Mouse (Mus musculus) heart, embryonic 11.5 days (tissue): ENCODE results near the gene Fndc3b. TPM values are rescaled to one million over a fixed set of nuclear protein-coding genes. Genes with fewer than 3 reads are reported as not detected.

Experiments used
- ATAC-seq: fragments of 200-750 bp; cut with Nextera tagmentation; replicated peaks from 2 replicates; pipeline ENCODE4 v1.8.0; 2017; ENCODE audit warnings: moderate library complexity; ENCODE audit not compliant: insufficient number of reproducible peaks, low FRiP score, low TSS enrichment
- H3K27ac ChIP-seq: fragments of 300-500 bp; sonication (generic); 2 replicates; pipeline ENCODE4 v1.5.1; 2014; ENCODE audit warnings: mild to moderate bottlenecking, low read depth, low read length
- H3K27me3 ChIP-seq: fragments of 300-500 bp; sonication (generic); 2 replicates; pipeline ENCODE4 v1.6.1; 2014; ENCODE audit warnings: mild to moderate bottlenecking, low read length, mixed read lengths; ENCODE audit not compliant: control insufficient read depth, insufficient read depth
- H3K36me3 ChIP-seq: fragments of 300-500 bp; sonication (generic); 2 replicates; pipeline ENCODE4 v1.6.1; 2014; ENCODE audit warnings: mild to moderate bottlenecking, low read length, moderate library complexity, mixed read lengths; ENCODE audit not compliant: control insufficient read depth, insufficient read depth
- H3K4me1 ChIP-seq: fragments of 300-500 bp; sonication (generic); 2 replicates; pipeline ENCODE4 v1.6.1; 2014; ENCODE audit warnings: low read length; ENCODE audit not compliant: control insufficient read depth, insufficient read depth
- H3K4me2 ChIP-seq: fragments of 300-500 bp; sonication (generic); 2 replicates; pipeline ENCODE4 v1.6.1; 2014; ENCODE audit warnings: mild to moderate bottlenecking, moderate library complexity
- H3K4me3 ChIP-seq: fragments of 300-500 bp; sonication (generic); 2 replicates; pipeline ENCODE4 v1.5.1; 2014; ENCODE audit warnings: low read depth, low read length
- H3K9ac ChIP-seq: fragments of 300-500 bp; sonication (generic); 2 replicates; pipeline ENCODE4 v1.6.1; 2014; ENCODE audit warnings: mild to moderate bottlenecking, low read depth, low read length, moderate library complexity
- H3K9me3 ChIP-seq: fragments of 300-500 bp; sonication (generic); replicated peaks from 2 replicates; pipeline ENCODE4 v1.6.1; 2016; ENCODE audit warnings: low read length; ENCODE audit not compliant: control insufficient read depth
- WGBS: fragments of 180-500 bp; shearing (Covaris S2); extraction: QIAGEN DNeasy Blood & Tissue Kit; methylation state at CpG from one replicate; pipeline ENCODE4 v1.1.7; 2014; ENCODE audit not compliant: insufficient replicate concordance; 5-methylcytosine and 5-hydroxymethylcytosine counted together
- polyA plus RNA-seq: library from polyadenylated mRNA; unstranded; fragments of >200 nt; fragmentation: Nextera tagmentation; extraction: Ambion mirVana; gene quantifications from 2 replicates; pipeline ENCODE4 v1.2.1, GENCODE M21; 2014

Fndc3b gene
- polyA plus RNA-seq, 1 experiment from 2014 or later = 28.6 TPM

DNA sequence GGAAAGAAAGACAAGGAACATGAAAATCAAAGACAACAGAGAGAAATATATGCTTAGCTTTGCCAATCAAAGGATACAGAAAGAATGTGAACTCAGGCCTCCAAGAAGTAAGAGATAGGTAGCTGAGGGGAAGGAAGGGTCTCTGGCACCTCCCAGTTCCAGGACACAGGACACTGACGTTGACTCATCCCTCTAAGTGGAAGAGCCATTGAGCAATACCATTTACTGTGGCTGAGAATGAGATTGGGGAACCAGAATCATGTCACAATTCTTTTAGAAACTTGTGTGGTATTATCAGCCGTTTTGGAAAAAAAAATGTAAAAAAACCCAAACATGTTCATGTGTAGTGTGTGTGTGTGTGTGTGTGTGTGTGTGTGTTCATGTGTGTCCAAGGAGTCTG is 31.0 kb upstream of the Fndc3b start:
- no peak overlapping the region for H3K9ac ChIP-seq
- no peaks in the 10 kb centered on the region for H3K9me3 ChIP-seq
- no peak for ATAC-seq
- H3K27ac ChIP-seq = no peak overlapping the region
- no peaks in the 10 kb centered on the region for H3K27me3 ChIP-seq
- 45% methylated on average over 2 of the region's 2 CpGs for WGBS
- no peaks in the 10 kb centered on the region for H3K36me3 ChIP-seq
- H3K4me3 ChIP-seq = no peak overlapping the region
- no peaks in the 10 kb centered on the region for H3K4me1 ChIP-seq
- no peak overlapping the region for H3K4me2 ChIP-seq

DNA sequence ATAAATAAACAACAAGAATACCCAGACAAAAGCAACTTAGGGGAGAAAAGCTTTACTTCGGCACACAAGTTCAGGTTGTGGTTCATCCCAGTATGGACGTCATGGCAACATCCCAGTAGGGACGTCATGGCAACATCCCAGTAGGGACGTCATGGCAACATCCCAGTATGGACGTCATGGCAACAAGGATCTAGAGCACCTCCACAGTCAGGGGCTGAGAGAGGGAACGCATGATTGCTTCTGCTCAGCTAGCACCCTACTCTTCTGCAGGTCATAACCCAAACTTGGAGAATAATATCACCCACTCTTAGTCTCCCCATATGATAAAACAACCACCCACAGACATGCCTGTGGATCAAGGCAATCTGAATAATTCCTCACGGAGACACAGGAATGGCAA is 29.0 kb upstream of the Fndc3b start:
- ATAC-seq = no peak
- H3K9me3 ChIP-seq = no peaks in the 10 kb centered on the region
- 83% methylated on average over 7 of the region's 7 CpGs for WGBS
- no peak overlapping the region for H3K9ac ChIP-seq
- H3K36me3 ChIP-seq = no peaks in the 10 kb centered on the region
- H3K27me3 ChIP-seq = no peaks in the 10 kb centered on the region
- H3K4me2 ChIP-seq = no peak overlapping the region
- no peak overlapping the region for H3K4me3 ChIP-seq
- peaks cover 3% of the 10 kb centered on the region; the same call in 1 of the 2 replicates for H3K4me1 ChIP-seq
- H3K27ac ChIP-seq = no peak overlapping the region

DNA sequence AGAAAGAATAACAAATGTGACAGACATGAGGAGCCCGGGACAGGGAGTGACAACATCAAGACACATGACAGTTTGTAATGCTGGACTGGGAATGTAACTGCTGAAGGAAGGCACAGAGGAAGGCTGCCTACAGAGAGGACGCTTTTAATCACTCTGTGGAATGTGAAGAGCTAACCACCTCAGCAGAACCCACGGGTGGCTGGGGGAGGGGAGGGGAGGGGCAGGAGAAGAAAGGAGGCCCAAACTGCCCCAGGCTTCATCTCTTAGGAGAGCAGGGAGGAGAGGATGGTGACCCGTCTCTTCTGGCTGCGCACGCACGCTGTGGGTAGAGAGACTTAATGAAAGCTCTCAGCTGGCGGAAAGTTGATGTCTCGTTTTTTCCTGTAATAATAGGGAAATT is 25.1 kb upstream of the Fndc3b start:
- Histone ChIP-seq H3K4me2 (peak overlapping the region; percentile 42; the same call in 1 of the 2 replicates), H3K4me1 (peaks cover 3% of the 10 kb centered on the region; the same call in 1 of the 2 replicates), H3K9me3 (no peaks in the 10 kb centered on the region), H3K27ac (no peak overlapping the region), H3K36me3 (no peaks in the 10 kb centered on the region), H3K4me3 (no peak overlapping the region), H3K9ac (no peak overlapping the region), H3K27me3 (no peaks in the 10 kb centered on the region)
- ATAC-seq = no peak
- WGBS = 29% methylated on average over 9 of the region's 9 CpGs

DNA sequence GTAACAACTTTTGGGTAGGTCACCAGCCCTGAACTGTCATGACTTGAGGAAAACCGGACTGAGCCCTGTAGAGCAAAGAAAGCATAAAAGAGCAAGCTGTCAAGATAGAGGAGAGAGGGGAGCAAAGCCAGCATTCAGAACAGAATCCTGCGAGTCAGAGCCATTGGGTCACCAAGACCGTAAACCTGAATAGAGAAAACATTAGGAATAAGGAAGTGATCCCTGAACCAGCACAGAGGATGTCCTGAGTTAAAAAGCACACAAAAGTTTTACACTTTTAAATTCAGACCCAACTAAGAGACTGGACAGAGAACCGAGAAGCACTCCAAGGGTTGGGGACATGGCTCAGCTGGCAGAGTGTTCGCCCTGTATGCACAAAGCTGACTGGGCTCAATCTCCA is 24.0 kb upstream of the Fndc3b start:
- H3K27ac ChIP-seq = no peak overlapping the region
- no peak overlapping the region for H3K4me2 ChIP-seq
- no peak for ATAC-seq
- H3K36me3 ChIP-seq = no peaks in the 10 kb centered on the region
- H3K9ac ChIP-seq = no peak overlapping the region
- H3K9me3 ChIP-seq = no peaks in the 10 kb centered on the region
- 58% methylated on average over 5 of the region's 5 CpGs for WGBS
- peaks cover 3% of the 10 kb centered on the region; the same call in 1 of the 2 replicates for H3K4me1 ChIP-seq
- no peaks in the 10 kb centered on the region for H3K27me3 ChIP-seq
- H3K4me3 ChIP-seq = no peak overlapping the region

DNA sequence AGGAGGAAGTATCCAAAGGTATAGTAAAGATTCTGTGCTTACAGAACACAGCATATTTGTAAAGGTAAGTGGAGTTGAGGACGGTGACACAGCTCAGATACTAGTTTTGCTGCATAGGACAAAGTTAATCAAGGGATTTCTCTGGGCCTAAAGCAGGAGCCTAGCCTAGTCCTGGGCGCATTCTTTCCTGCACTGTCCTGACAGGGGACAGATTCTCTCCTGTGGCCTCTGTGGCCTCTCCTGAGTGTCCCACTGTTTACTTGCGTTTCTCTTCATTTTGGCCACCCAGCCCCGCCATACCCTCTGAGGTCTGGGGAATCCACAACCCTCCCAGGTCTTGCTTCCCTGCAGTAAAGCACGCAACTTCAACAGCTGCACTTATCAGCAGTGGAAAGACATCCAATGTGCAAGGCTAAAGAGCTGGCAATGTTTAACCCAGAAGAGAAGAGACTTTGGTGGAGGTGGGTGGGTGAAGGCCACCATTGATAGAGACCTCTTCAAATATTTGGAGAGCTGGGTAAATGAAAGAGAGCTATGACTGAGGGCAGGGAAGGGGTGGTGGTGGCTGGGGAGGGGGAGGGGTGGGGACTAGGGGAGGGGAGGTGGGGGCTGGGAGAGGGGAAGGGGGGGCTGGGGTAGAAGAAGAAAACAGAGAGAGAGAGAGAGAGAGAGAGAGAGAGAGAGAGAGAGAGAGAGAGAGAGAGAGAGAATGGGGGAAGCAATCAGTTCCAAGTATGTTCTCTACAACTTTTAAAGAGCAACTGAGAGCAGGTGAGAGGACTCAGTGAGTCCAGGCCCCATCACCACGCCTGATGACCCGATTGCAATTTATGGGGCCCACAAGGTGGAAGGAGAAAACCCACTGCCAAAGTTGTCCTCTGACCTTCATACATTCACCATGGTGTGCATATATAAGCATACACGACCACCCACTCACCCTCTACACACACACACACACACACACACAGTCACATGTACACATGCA is 18.0 kb upstream of the Fndc3b start:
- no peak for ATAC-seq
- H3K36me3 ChIP-seq = no peaks in the 10 kb centered on the region
- H3K9ac ChIP-seq = no peak overlapping the region
- no peaks in the 10 kb centered on the region for H3K9me3 ChIP-seq
- no peak overlapping the region for H3K4me2 ChIP-seq
- 64% methylated on average over 8 of the region's 8 CpGs for WGBS
- no peaks in the 10 kb centered on the region for H3K27me3 ChIP-seq
- H3K4me1 ChIP-seq = peaks cover 9% of the 10 kb centered on the region
- H3K4me3 ChIP-seq = no peak overlapping the region
- no peak overlapping the region for H3K27ac ChIP-seq

DNA sequence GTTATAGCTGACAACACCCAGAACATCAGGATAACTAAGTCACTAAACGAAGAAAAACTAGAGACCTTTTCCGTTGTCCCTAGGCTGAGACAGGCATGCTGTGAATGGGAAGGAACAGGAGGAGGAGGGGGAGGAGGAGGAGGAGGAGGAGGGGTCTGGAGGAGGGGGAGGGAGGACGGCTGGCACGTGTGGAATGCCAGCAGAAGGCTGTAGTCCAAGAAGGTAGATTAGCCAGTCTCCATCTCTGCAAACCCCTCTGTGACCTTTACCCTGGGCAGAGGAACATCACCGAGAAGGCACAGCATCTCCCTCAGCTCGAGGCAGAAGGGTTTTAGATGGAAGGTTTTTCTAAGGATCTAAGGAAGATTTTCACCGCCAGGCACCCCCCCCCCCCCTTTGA is 17.1 kb upstream of the Fndc3b start:
- H3K4me3 ChIP-seq = no peak overlapping the region
- peaks cover 9% of the 10 kb centered on the region for H3K4me1 ChIP-seq
- H3K9me3 ChIP-seq = no peaks in the 10 kb centered on the region
- no peaks in the 10 kb centered on the region for H3K36me3 ChIP-seq
- WGBS = 13% methylated on average over 7 of the region's 7 CpGs
- no peak for ATAC-seq
- H3K4me2 ChIP-seq = no peak overlapping the region
- no peak overlapping the region for H3K27ac ChIP-seq
- no peak overlapping the region for H3K9ac ChIP-seq
- no peaks in the 10 kb centered on the region for H3K27me3 ChIP-seq

DNA sequence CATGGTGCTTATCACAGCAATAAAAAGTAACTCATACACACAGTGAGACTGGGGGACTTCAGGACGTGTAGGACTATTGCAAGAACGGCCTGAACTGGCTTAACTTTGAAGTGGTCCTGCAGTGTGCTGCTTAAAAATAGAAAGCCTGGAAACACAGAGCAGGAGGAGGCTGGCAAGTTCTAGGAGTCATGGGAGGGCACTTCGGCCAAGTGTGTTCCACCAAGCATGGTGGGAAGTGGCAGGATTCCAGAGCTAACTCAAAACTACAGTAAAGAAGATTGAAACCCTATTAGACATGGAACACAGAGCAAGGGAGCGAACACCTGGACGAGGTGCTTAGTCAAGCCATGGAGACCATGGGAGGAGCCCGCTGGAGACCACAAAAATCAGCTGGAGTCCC is 14.6 kb upstream of the Fndc3b start:
- H3K4me2 ChIP-seq = no peak overlapping the region
- no peak overlapping the region for H3K27ac ChIP-seq
- no peaks in the 10 kb centered on the region for H3K36me3 ChIP-seq
- WGBS = 63% methylated on average over 6 of the region's 6 CpGs
- H3K4me3 ChIP-seq = no peak overlapping the region
- no peak overlapping the region for H3K9ac ChIP-seq
- H3K27me3 ChIP-seq = no peaks in the 10 kb centered on the region
- ATAC-seq = no peak
- H3K9me3 ChIP-seq = no peaks in the 10 kb centered on the region
- peaks cover 9% of the 10 kb centered on the region for H3K4me1 ChIP-seq

DNA sequence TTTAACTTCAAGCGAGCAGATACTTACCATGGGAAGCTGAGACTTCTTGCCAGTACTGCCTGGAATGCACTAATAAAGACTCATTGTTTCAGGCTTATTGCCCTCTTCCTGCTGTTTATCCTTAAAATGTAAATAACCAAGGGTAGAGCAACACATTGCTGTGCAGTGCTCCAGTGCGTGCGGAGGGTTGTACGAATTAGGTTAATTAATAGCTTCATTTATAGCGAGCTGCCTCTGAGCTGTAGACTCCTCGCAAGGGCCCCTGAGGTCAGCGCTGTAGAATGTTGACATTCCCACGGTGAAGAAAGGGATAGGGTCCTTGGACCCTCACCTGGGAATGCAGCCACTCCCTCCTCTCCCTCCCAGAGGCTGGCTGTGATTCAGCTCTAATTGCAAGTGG is 13.1 kb upstream of the Fndc3b start:
- no peak for ATAC-seq
- WGBS = 69% methylated on average over 8 of the region's 8 CpGs
- no peaks in the 10 kb centered on the region for H3K27me3 ChIP-seq
- H3K9ac ChIP-seq = no peak overlapping the region
- no peak overlapping the region for H3K4me3 ChIP-seq
- no peaks in the 10 kb centered on the region for H3K36me3 ChIP-seq
- H3K4me2 ChIP-seq = no peak overlapping the region
- H3K9me3 ChIP-seq = no peaks in the 10 kb centered on the region
- H3K27ac ChIP-seq = no peak overlapping the region
- peaks cover 9% of the 10 kb centered on the region for H3K4me1 ChIP-seq
